Mouse (Mus musculus) heart, adult 11 months (tissue): ENCODE measurements at regions not wholly inside any gene's neighbourhood (a gene's known extent, or its start where the extent isn't known, plus 50 kb on each side); places are given as distances from the start of the nearest gene placed in this dataset.

ENCODE experiments used
- DNase-seq: peaks from one replicate; pipeline ENCODE4 v3.0.0; 2022

DNA sequence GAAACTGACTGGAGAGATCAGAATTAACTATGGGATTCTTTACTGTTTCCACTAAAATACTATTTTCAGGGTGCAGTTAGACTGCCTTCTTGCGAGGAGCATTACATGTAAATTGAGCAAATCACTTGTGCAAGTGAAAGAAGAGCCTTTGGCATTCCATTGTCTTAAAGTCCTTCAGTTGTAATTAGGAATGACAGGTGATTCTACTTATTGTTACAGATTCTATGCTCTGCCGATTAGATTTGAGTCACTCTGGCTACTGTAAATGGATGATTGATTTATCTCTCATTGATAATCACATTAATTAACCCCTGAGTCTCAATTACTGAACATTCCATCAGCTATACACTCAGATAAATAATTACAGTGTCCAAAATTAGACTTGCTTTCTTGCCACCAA is 2784.9 kb upstream of the Gm12353 start:
- no peak for DNase-seq

DNA sequence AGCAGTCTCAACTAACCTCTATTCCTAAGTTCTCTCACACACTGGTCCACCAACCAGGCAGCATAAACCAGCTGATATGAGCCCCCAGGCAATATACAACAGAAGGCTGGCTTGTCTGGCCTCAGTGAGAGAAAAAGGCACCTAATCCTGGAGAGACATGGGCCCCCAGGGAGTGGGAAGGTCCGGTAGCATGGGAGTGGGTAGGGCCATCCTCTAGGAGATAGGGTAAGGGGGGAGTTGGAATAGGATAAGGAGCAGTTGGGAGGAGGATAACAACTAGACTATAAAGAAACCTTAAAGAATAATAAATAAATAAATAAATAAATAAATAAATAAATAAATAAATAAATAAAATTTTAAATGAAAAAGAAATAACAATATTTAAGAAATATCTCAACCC is 2773.7 kb upstream of the Gm12353 start:
- peak; percentile 72 for DNase-seq

DNA sequence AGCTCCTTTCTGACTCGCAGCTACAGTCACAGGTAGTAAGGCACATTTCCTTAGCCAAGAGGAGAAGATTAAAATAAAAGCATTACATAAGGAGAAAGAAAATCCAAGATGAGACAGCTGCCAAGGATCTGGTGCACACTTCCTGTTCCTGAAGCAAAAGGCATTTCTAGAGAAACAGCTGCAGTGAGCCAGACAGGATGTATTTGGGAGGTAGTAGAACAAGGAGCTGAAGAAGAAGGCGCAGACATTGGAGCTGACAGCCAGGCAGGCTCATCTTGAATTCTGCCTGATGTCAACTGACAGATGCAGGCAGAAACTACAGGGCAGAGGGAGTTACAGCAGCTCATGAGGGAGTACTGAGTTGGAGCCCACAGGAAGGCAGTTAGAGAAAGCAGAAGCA is 2757.2 kb upstream of the Gm12353 start:
- DNase-seq: peak; percentile 74

DNA sequence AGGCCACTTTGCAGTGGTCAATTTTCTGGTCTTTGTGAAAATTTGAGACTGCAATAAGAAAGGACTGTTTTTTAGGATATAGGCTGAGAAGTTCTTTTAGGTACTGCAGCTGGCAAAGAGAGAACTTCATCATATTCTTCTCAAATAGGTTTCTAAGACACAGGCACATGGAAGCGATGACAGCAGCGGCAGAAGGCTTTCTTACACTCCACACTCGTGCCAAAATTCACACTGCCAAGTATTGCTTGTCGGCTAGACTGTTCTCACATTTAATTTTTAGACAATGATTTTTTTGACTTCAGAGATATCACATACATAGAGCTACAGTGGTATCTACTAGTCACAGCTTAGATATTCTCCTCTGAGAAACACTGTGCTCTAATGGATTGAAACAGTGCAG is 2752.6 kb upstream of the Gm12353 start:
- DNase-seq: no peak
